Mouse (Mus musculus): ENCODE results near the gene Klhl31. TPM values are rescaled to one million over a fixed set of nuclear protein-coding genes. Genes with fewer than 3 reads are reported as not detected.

Gene Klhl31
- 0.92 and 0.98 TPM in 2 replicates for polyA plus RNA-seq (2015; fragmentation: Nextera tagmentation; extraction: Ambion mirVana)

- H3K27ac ChIP-seq (ENCODE audit: low read length): no peak within 1 kb of the TSS
- 24% methylated on average over 10 of the region's 10 CpGs for WGBS
- H3K4me2 ChIP-seq (replicated peaks; ENCODE audit: low read depth, low read length): peak within 1 kb of the TSS; percentile 20
- ATAC-seq (ENCODE audit: low FRiP score, low TSS enrichment): peak; percentile 42; the same call in 1 of the 2 replicates
- no peak within 1 kb of the TSS for H3K4me3 ChIP-seq (ENCODE audit: low read length)
- H3K36me3 ChIP-seq (ENCODE audit: insufficient read depth, low read length): no peaks in the 10 kb centered on the region
- no peaks in the 10 kb centered on the region for H3K27me3 ChIP-seq (ENCODE audit: insufficient read depth, low read length)
- H3K9me3 ChIP-seq (ENCODE audit: low read length): no peaks in the 10 kb centered on the region
- H3K4me1 ChIP-seq (ENCODE audit: insufficient read depth, low read length): peaks cover 4% of the 10 kb centered on the region; the same call in 1 of the 2 replicates
- peak within 1 kb of the TSS; percentile 19; the same call in 1 of the 2 replicates for H3K9ac ChIP-seq (replicated peaks; ENCODE audit: low read length)
Observed at GRCm38 (mm10) chr9:77636450-77636951, at the start of gene Klhl31. Klhl31 (plus strand) TSS chr9:77636500.

GRCm38 (mm10) chr9:77586806-77587591 lies 49.3 kb upstream of the Klhl31 start:
- Histone ChIP-seq H3K4me2 (replicated peaks; ENCODE audit: low read depth, low read length) (no peak overlapping the region), H3K4me3 (ENCODE audit: low read length) (no peak overlapping the region), H3K36me3 (ENCODE audit: insufficient read depth, low read length) (no peaks in the 10 kb centered on the region), H3K9ac (replicated peaks; ENCODE audit: low read length) (no peak overlapping the region), H3K27ac (ENCODE audit: low read length) (no peak overlapping the region), H3K27me3 (ENCODE audit: insufficient read depth, low read length) (no peaks in the 10 kb centered on the region), H3K4me1 (ENCODE audit: insufficient read depth, low read length) (no peaks in the 10 kb centered on the region), H3K9me3 (ENCODE audit: low read length) (no peaks in the 10 kb centered on the region)
- ATAC-seq (ENCODE audit: low FRiP score, low TSS enrichment): no peak
- 71% methylated on average over 6 of the region's 6 CpGs for WGBS

- Histone ChIP-seq H3K4me2 (replicated peaks; ENCODE audit: low read depth, low read length) (no peak overlapping the region), H3K27ac (ENCODE audit: low read length) (no peak overlapping the region), H3K36me3 (ENCODE audit: insufficient read depth, low read length) (no peaks in the 10 kb centered on the region), H3K27me3 (ENCODE audit: insufficient read depth, low read length) (no peaks in the 10 kb centered on the region), H3K4me3 (ENCODE audit: low read length) (no peak overlapping the region), H3K4me1 (ENCODE audit: insufficient read depth, low read length) (no peaks in the 10 kb centered on the region), H3K9ac (replicated peaks; ENCODE audit: low read length) (no peak overlapping the region), H3K9me3 (ENCODE audit: low read length) (no peaks in the 10 kb centered on the region)
- WGBS: 89% methylated on average over 7 of the region's 7 CpGs
- ATAC-seq (ENCODE audit: low FRiP score, low TSS enrichment): no peak
Observed at GRCm38 (mm10) chr9:77587616-77588015, 48.7 kb upstream of the Klhl31 start.

GRCm38 (mm10) chr9:77589496-77589895 lies 46.8 kb upstream of the Klhl31 start:
- no peak for ATAC-seq (ENCODE audit: low FRiP score, low TSS enrichment)
- H3K4me2 ChIP-seq (replicated peaks; ENCODE audit: low read depth, low read length): no peak overlapping the region
- H3K9me3 ChIP-seq (ENCODE audit: low read length): no peaks in the 10 kb centered on the region
- no peak overlapping the region for H3K4me3 ChIP-seq (ENCODE audit: low read length)
- H3K9ac ChIP-seq (replicated peaks; ENCODE audit: low read length): no peak overlapping the region
- H3K27me3 ChIP-seq (ENCODE audit: insufficient read depth, low read length): no peaks in the 10 kb centered on the region
- H3K4me1 ChIP-seq (ENCODE audit: insufficient read depth, low read length): no peaks in the 10 kb centered on the region
- no peak overlapping the region for H3K27ac ChIP-seq (ENCODE audit: low read length)
- H3K36me3 ChIP-seq (ENCODE audit: insufficient read depth, low read length): no peaks in the 10 kb centered on the region
- WGBS: 49% methylated on average over 2 of the region's 2 CpGs

DNA sequence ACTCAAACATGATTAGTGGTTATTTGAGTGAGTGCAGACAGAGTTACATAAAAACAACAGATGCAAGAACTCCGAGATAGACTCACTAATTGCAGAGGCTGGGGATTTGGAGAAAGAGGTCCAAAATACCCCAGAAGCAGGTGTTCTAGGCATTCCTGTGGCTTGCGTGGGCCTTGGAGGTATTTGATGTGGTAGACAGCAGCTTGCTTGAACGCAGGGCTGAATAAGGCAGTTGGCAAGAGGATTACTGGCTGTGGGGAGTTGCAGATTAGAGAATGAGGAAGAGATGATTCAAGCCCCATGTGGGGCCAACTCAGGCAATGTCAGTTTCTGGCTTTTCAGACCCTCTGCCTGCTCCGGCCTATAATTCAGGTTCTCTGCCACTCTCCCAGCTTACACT lies 43.9 kb upstream of the Klhl31 start:
- Histone ChIP-seq H3K9ac (replicated peaks; ENCODE audit: low read length) (no peak overlapping the region), H3K27me3 (ENCODE audit: insufficient read depth, low read length) (no peaks in the 10 kb centered on the region), H3K36me3 (ENCODE audit: insufficient read depth, low read length) (no peaks in the 10 kb centered on the region), H3K9me3 (ENCODE audit: low read length) (no peaks in the 10 kb centered on the region), H3K27ac (ENCODE audit: low read length) (no peak overlapping the region), H3K4me2 (replicated peaks; ENCODE audit: low read depth, low read length) (no peak overlapping the region), H3K4me3 (ENCODE audit: low read length) (no peak overlapping the region), H3K4me1 (ENCODE audit: insufficient read depth, low read length) (no peaks in the 10 kb centered on the region)
- ATAC-seq (ENCODE audit: low FRiP score, low TSS enrichment): no peak
- 73% methylated on average over 4 of the region's 4 CpGs for WGBS

DNA sequence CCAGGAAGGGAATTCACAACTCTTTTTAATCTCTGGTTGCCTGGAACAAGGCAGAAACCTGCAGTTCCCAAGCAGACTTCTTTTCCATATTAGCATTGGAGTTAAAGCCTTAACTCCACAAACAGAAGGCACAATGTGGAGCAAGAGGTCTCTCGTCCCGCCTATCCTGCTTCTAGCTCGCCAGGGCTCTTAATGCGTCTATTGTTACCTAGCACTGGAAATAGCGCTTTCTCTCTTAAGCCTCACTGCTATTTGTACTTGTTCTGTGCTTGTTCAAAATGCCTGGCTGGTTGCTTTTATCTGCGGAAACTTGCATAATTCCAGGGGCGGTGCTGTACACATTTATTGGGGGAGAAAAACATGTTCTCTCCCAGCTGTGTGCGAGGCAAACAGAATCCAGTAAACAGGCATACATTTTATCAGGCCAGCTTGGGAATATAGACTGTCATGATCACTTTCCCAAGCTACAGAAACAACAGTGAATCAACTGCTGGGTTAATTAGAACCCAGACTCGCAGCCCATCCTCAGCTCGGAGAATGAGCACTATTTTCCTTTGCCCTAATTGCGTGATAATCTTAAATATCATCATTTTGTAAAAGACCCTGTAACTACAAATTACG lies 41.2 kb upstream of the Klhl31 start:
- Histone ChIP-seq H3K36me3 (ENCODE audit: insufficient read depth, low read length) (no peaks in the 10 kb centered on the region), H3K27ac (ENCODE audit: low read length) (no peak overlapping the region), H3K4me3 (ENCODE audit: low read length) (no peak overlapping the region), H3K4me2 (replicated peaks; ENCODE audit: low read depth, low read length) (no peak overlapping the region), H3K4me1 (ENCODE audit: insufficient read depth, low read length) (no peaks in the 10 kb centered on the region), H3K9me3 (ENCODE audit: low read length) (no peaks in the 10 kb centered on the region), H3K27me3 (ENCODE audit: insufficient read depth, low read length) (no peaks in the 10 kb centered on the region), H3K9ac (replicated peaks; ENCODE audit: low read length) (no peak overlapping the region)
- WGBS: 69% methylated on average over 12 of the region's 12 CpGs
- no peak for ATAC-seq (ENCODE audit: low FRiP score, low TSS enrichment)

DNA sequence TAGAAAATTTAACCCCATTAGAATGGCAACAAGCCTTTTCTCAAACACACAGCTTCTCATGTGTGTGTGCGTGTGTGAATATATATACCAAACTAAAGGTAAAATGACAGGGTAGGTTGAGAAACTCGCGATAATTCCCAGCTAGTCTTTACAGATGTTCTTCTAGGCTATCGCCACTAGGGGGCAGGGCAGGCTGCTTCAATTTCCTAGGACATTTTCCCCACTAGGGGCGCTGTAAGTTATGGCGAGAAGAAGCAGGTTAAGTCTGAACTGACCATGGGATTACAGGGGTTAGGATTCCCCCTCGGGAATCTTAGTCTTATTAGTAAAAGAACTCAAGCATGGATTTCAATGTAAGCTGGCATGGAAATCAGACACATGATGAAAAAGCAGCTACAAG lies 39.9 kb upstream of the Klhl31 start:
- H3K36me3 ChIP-seq (ENCODE audit: insufficient read depth, low read length): no peaks in the 10 kb centered on the region
- no peak overlapping the region for H3K4me3 ChIP-seq (ENCODE audit: low read length)
- H3K9me3 ChIP-seq (ENCODE audit: low read length): no peaks in the 10 kb centered on the region
- 36% methylated on average over 7 of the region's 7 CpGs for WGBS
- no peak overlapping the region for H3K9ac ChIP-seq (replicated peaks; ENCODE audit: low read length)
- H3K27me3 ChIP-seq (ENCODE audit: insufficient read depth, low read length): no peaks in the 10 kb centered on the region
- no peaks in the 10 kb centered on the region for H3K4me1 ChIP-seq (ENCODE audit: insufficient read depth, low read length)
- no peak overlapping the region for H3K27ac ChIP-seq (ENCODE audit: low read length)
- no peak for ATAC-seq (ENCODE audit: low FRiP score, low TSS enrichment)
- no peak overlapping the region for H3K4me2 ChIP-seq (replicated peaks; ENCODE audit: low read depth, low read length)

GRCm38 (mm10) chr9:77598560-77598959 lies 37.7 kb upstream of the Klhl31 start:
- no peak overlapping the region for H3K9ac ChIP-seq (replicated peaks; ENCODE audit: low read length)
- WGBS: 20% methylated on average over 3 of the region's 3 CpGs
- ATAC-seq (ENCODE audit: low FRiP score, low TSS enrichment): peak; percentile 29
- H3K4me3 ChIP-seq (ENCODE audit: low read length): no peak overlapping the region
- no peaks in the 10 kb centered on the region for H3K4me1 ChIP-seq (ENCODE audit: insufficient read depth, low read length)
- H3K9me3 ChIP-seq (ENCODE audit: low read length): no peaks in the 10 kb centered on the region
- no peak overlapping the region for H3K27ac ChIP-seq (ENCODE audit: low read length)
- H3K36me3 ChIP-seq (ENCODE audit: insufficient read depth, low read length): no peaks in the 10 kb centered on the region
- no peaks in the 10 kb centered on the region for H3K27me3 ChIP-seq (ENCODE audit: insufficient read depth, low read length)
- H3K4me2 ChIP-seq (replicated peaks; ENCODE audit: low read depth, low read length): no peak overlapping the region

DNA sequence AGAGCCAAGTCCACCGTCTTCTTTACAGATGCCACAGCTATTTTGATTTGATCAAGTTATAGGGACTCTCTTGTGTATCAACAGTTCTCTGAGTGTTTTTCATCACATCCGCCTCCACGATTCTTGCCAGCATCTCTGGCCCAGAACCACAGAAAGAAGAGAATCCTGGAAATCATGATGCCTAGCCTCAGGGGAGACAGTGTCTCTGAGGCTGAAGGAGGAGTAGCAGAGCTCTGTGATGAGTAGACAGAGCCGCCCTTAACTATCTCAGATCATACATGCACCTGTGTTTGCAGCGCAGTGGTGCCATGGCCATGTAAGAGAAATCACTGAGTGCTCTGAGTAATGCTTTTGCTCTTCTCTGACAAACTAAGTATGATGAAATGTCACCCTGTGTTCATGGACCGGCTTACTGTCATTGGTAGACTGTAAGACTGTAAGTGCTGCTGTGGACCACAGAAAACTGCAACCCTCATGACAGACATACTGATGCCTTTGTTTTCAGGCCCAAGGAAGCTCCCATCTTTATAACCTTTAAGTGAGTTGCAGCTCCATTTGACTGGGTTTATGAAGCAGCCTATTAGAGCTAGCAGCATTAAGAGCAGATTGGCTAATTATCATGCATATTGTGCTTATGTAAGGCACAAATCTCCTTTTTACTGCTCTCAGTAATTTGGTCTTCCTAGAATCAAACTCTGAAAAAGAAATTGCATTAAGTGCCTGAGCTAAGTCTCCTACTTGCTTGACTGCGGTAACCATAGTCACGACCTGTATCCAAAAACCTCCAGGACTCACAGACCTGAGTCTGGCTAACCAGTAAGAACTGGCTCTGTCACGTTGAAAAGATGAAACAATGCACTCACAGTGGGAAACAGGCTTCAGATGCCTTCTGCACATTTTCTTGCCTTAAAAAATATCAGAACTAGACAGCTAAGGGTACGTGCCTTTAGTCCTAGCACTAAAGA lies 33.7 kb upstream of the Klhl31 start:
- H3K9ac ChIP-seq (replicated peaks; ENCODE audit: low read length): no peak overlapping the region
- H3K27me3 ChIP-seq (ENCODE audit: insufficient read depth, low read length): no peaks in the 10 kb centered on the region
- no peaks in the 10 kb centered on the region for H3K36me3 ChIP-seq (ENCODE audit: insufficient read depth, low read length)
- H3K27ac ChIP-seq (ENCODE audit: low read length): no peak overlapping the region
- H3K4me1 ChIP-seq (ENCODE audit: insufficient read depth, low read length): no peaks in the 10 kb centered on the region
- WGBS: 86% methylated on average over 10 of the region's 10 CpGs
- no peaks in the 10 kb centered on the region for H3K9me3 ChIP-seq (ENCODE audit: low read length)
- H3K4me2 ChIP-seq (replicated peaks; ENCODE audit: low read depth, low read length): no peak overlapping the region
- H3K4me3 ChIP-seq (ENCODE audit: low read length): no peak overlapping the region
- ATAC-seq (ENCODE audit: low FRiP score, low TSS enrichment): no peak

Measured in kidney, embryonic 16.5 days (tissue).